Mouse (Mus musculus) cerebellum, adult 18-20 months (tissue): ENCODE results near the gene Cmpk1.

Experiments
- DNase-seq, 2 experiments: peaks; one replicate each; pipeline ENCODE4 v3.0.0; 2021

The Cmpk1 gene

GRCm38 (mm10) chr4:114942583-114942982 is 44.5 kb downstream of the Cmpk1 start:
- DNase-seq = no peak

- no peak for DNase-seq
Observed at GRCm38 (mm10) chr4:114942112-114942511, 44.9 kb downstream of the Cmpk1 start.

- no peak for DNase-seq
Observed at GRCm38 (mm10) chr4:114941311-114941710, 45.7 kb downstream of the Cmpk1 start.

- no peak for DNase-seq
Observed at GRCm38 (mm10) chr4:114938248-114938647, 48.8 kb downstream of the Cmpk1 start.

- DNase-seq = no peak
Observed at GRCm38 (mm10) chr4:114937459-114938047, 49.5 kb downstream of the Cmpk1 start.

- no peak for DNase-seq
Observed at GRCm38 (mm10) chr4:114934188-114934587, 52.9 kb downstream of the Cmpk1 start.

- no peak for DNase-seq
Observed at GRCm38 (mm10) chr4:114932747-114933146, 54.3 kb downstream of the Cmpk1 start.

- no peak for DNase-seq
Observed at GRCm38 (mm10) chr4:114929155-114929554, 57.9 kb downstream of the Cmpk1 start.

GRCm38 (mm10) chr4:114925917-114926312 is 61.1 kb downstream of the Cmpk1 start, which contains the start of gene Foxe3:
Gene Foxe3, minus strand, starts transcription at chr4:114926013.
- DNase-seq = no peak

GRCm38 (mm10) chr4:114924971-114925916 is 61.8 kb downstream of the Cmpk1 start:
- no peak for DNase-seq

- no peak for DNase-seq
Observed at GRCm38 (mm10) chr4:114917091-114917490, 70.0 kb downstream of the Cmpk1 start.

GRCm38 (mm10) chr4:114916056-114916455 is 71.0 kb downstream of the Cmpk1 start:
- DNase-seq = no peak

- peak; percentile 16 to 17 for DNase-seq
Observed at GRCm38 (mm10) chr4:114913594-114913962, 73.5 kb downstream of the Cmpk1 start.

- no peak for DNase-seq
Observed at GRCm38 (mm10) chr4:114912705-114913593, 74.1 kb downstream of the Cmpk1 start.

- DNase-seq = no peak
Observed at GRCm38 (mm10) chr4:114909602-114910484, 77.2 kb downstream of the Cmpk1 start.
